Mouse (Mus musculus) MEL (cell line): ENCODE results near the gene Prph. TPM values are rescaled to one million over a fixed set of nuclear protein-coding genes. Genes with fewer than 3 reads are reported as not detected.
A peak's percentile ranks its signal among the peaks of the same experiment; 100 is the strongest.

Source experiments
- DNase-seq: peaks from one replicate; pipeline ENCODE4 v3.0.0; 2011; ENCODE audit warnings: low read depth, low spot score
- H3K27ac ChIP-seq: 2 replicates; pipeline ENCODE4 v1.5.1; 2012; ENCODE audit warnings: low read depth, mild to moderate bottlenecking, control low read depth, low read length, moderate library complexity; ENCODE audit not compliant: control insufficient read depth
- H3K27me3 ChIP-seq, 2 experiments: fragments of 150-350 bp in 1 of 2; sonication (generic) in 1 of 2; 2 replicates each; pipeline ENCODE4 v1.6.1; 2012; ENCODE audit warnings: low read length in 2 of 2, mild to moderate bottlenecking in 2 of 2, improper control_type of control experiment in 1 of 2, moderate library complexity in 1 of 2; ENCODE audit not compliant: insufficient read depth in 2 of 2, control insufficient read depth in 1 of 2
- H3K36me3 ChIP-seq, 2 experiments: 2 replicates each; pipeline ENCODE4 v1.6.1; 2012 to 2014; ENCODE audit warnings: low read length in 2 of 2, improper control_type of control experiment in 1 of 2, inconsistent platforms in 1 of 2, mild to moderate bottlenecking in 1 of 2; ENCODE audit not compliant: insufficient read depth in 2 of 2, control insufficient read depth in 1 of 2
- H3K4me1 ChIP-seq, 2 experiments: fragments of 150-350 bp in 1 of 2; sonication (generic) in 1 of 2; 2 replicates each; pipeline ENCODE4 v1.6.1; 2012; ENCODE audit warnings: low read length in 2 of 2, improper control_type of control experiment in 1 of 2, mild to moderate bottlenecking in 1 of 2; ENCODE audit not compliant: insufficient read depth in 2 of 2, control insufficient read depth in 1 of 2
- H3K4me3 ChIP-seq, 2 experiments: fragments of 150-350 bp in 1 of 2; sonication (generic) in 1 of 2; 2 replicates each; pipeline ENCODE4 v1.5.1; 2012; ENCODE audit warnings: low read depth in 2 of 2, low read length in 2 of 2, mild to moderate bottlenecking in 2 of 2, moderate library complexity in 2 of 2, control low read depth in 1 of 2, improper control_type of control experiment in 1 of 2; ENCODE audit not compliant: control insufficient read depth in 1 of 2, insufficient read depth in 1 of 2
- H3K79me2 ChIP-seq: 2 replicates; pipeline ENCODE4 v1.6.1; 2012; ENCODE audit warnings: mild to moderate bottlenecking, low read length, moderate library complexity; ENCODE audit not compliant: control insufficient read depth, poor library complexity, insufficient read depth
- H3K9ac ChIP-seq: 2 replicates; pipeline ENCODE4 v1.6.1; 2012; ENCODE audit warnings: low read depth, mild to moderate bottlenecking, control low read depth, low read length, moderate library complexity; ENCODE audit not compliant: control insufficient read depth, poor library complexity, severe bottlenecking
- H3K9me3 ChIP-seq: fragments of 150-350 bp; sonication (generic); replicated peaks from 2 replicates; pipeline ENCODE4 v1.6.1; 2012; ENCODE audit warnings: mild to moderate bottlenecking, low read length, improper control_type of control experiment, moderate library complexity; ENCODE audit not compliant: insufficient read depth
- CHD1 ChIP-seq: IDR thresholded peaks from 2 replicates; pipeline ENCODE4 v1.6.1; 2012; ENCODE audit warnings: low read depth, mild to moderate bottlenecking, inconsistent platforms, low read length, improper control_type of control experiment
- CHD2 ChIP-seq: IDR thresholded peaks from 2 replicates; pipeline ENCODE4 v1.6.1; 2011; ENCODE audit warnings: low read length, improper control_type of control experiment
- CTCF ChIP-seq, 3 experiments: IDR thresholded peaks in 2 of 3; conservative IDR thresholded peaks in 1 of 3; 2 replicates each; pipeline ENCODE4 v1.5.1; 2011 to 2012; ENCODE audit warnings: low read length in 3 of 3, low read depth in 2 of 3, mild to moderate bottlenecking in 2 of 3, improper control_type of control experiment in 1 of 3, inconsistent platforms in 1 of 3, mixed read lengths in 1 of 3, moderate library complexity in 1 of 3; ENCODE audit not compliant: control insufficient read depth in 1 of 3, insufficient read depth in 1 of 3, poor library complexity in 1 of 3, severe bottlenecking in 1 of 3
- ELF1 ChIP-seq: IDR thresholded peaks from 2 replicates; pipeline ENCODE4 v1.6.1; 2014; ENCODE audit warnings: low read depth, mild to moderate bottlenecking, inconsistent platforms, low read length, improper control_type of control experiment, moderate library complexity
- ETS1 ChIP-seq: IDR thresholded peaks from 2 replicates; pipeline ENCODE4 v1.6.1; 2012; ENCODE audit warnings: low read depth, mild to moderate bottlenecking, inconsistent platforms, low read length, improper control_type of control experiment, moderate library complexity
- GATA1 ChIP-seq: IDR thresholded peaks from 2 replicates; pipeline ENCODE4 v1.6.1; 2011; ENCODE audit warnings: low read depth, low read length, improper control_type of control experiment
- MAFK ChIP-seq: IDR thresholded peaks from 2 replicates; pipeline ENCODE4 v1.6.1; 2011; ENCODE audit warnings: low read depth, mild to moderate bottlenecking, low read length, improper control_type of control experiment, borderline replicate concordance
- MAX ChIP-seq: IDR thresholded peaks from 2 replicates; pipeline ENCODE4 v1.6.1; 2011; ENCODE audit warnings: low read length, improper control_type of control experiment
- MAZ ChIP-seq: IDR thresholded peaks from 2 replicates; pipeline ENCODE4 v1.6.1; 2012; ENCODE audit warnings: low read depth, mild to moderate bottlenecking, inconsistent platforms, low read length, improper control_type of control experiment
- MEF2A ChIP-seq: IDR thresholded peaks from 2 replicates; pipeline ENCODE4 v1.6.1; 2014; ENCODE audit warnings: low read depth, mild to moderate bottlenecking, inconsistent platforms, low read length, improper control_type of control experiment; ENCODE audit not compliant: poor library complexity, insufficient replicate concordance, severe bottlenecking; ENCODE audit errors: extremely low read depth
- MYB ChIP-seq: IDR thresholded peaks from 2 replicates; pipeline ENCODE4 v1.6.1; 2011; ENCODE audit warnings: mild to moderate bottlenecking, low read depth, low read length, improper control_type of control experiment
- POLR2AphosphoS2 ChIP-seq: IDR thresholded peaks from 2 replicates; pipeline ENCODE4 v1.6.1; 2011; ENCODE audit warnings: low read length, improper control_type of control experiment
- POLR2AphosphoS5 ChIP-seq: IDR thresholded peaks from 2 replicates; pipeline ENCODE4 v1.6.1; 2012; ENCODE audit warnings: low read depth, borderline replicate concordance, mild to moderate bottlenecking, inconsistent platforms, low read length, moderate library complexity, mixed read lengths
- RAD21 ChIP-seq: IDR thresholded peaks from 2 replicates; pipeline ENCODE4 v1.6.1; 2011; ENCODE audit warnings: mild to moderate bottlenecking, low read depth, low read length, improper control_type of control experiment
- SIN3A ChIP-seq: IDR thresholded peaks from 2 replicates; pipeline ENCODE4 v1.6.1; 2012; ENCODE audit warnings: low read length, improper control_type of control experiment, inconsistent platforms
- SMC3 ChIP-seq: IDR thresholded peaks from 2 replicates; pipeline ENCODE4 v1.6.1; 2011; ENCODE audit warnings: low read depth, low read length, improper control_type of control experiment
- TAL1 ChIP-seq: IDR thresholded peaks from 2 replicates; pipeline ENCODE4 v1.6.1; 2012; ENCODE audit warnings: mild to moderate bottlenecking, inconsistent platforms, low read length, moderate library complexity, mixed read lengths
- USF1 ChIP-seq: IDR thresholded peaks from 2 replicates; pipeline ENCODE4 v1.6.1; 2014; ENCODE audit warnings: low read depth, mild to moderate bottlenecking, inconsistent platforms, low read length, improper control_type of control experiment, moderate library complexity
- USF2 ChIP-seq, 2 experiments: IDR thresholded peaks; 2 replicates each; pipeline ENCODE4 v1.6.1; 2011 to 2012; ENCODE audit warnings: improper control_type of control experiment in 2 of 2, low read length in 2 of 2, borderline replicate concordance in 1 of 2, inconsistent platforms in 1 of 2, low read depth in 1 of 2, mild to moderate bottlenecking in 1 of 2; ENCODE audit not compliant: insufficient read depth in 1 of 2
- ZC3H11A ChIP-seq: IDR thresholded peaks from 2 replicates; pipeline ENCODE4 v1.6.1; 2012; ENCODE audit warnings: low read depth, mild to moderate bottlenecking, inconsistent platforms, low read length, improper control_type of control experiment
- ZNF384 ChIP-seq: IDR thresholded peaks from 2 replicates; pipeline ENCODE4 v1.6.1; 2012; ENCODE audit warnings: low read depth, mild to moderate bottlenecking, inconsistent platforms, low read length, improper control_type of control experiment
- polyA plus RNA-seq, 2 experiments: library from polyadenylated mRNA; stranded (reverse) in 1 of 2; unstranded in 1 of 2; fragments of >175 nt in 1 of 2; fragments of >200 nt in 1 of 2; gene quantifications; 2 replicates each; pipeline versions ENCODE4 v1.2.1 to v1.2.4; 2012; ENCODE audit warnings: low replicate concordance in 2 of 2, low read depth in 1 of 2; ENCODE audit not compliant: insufficient read length in 2 of 2, insufficient read depth in 1 of 2, missing spikeins in 1 of 2
- total RNA-seq: library from RNA; depleted of rRNA; stranded (reverse); fragments of 300-350 nt; gene quantifications from 2 replicates; pipeline ENCODE4 v1.2.3, GENCODE M21; 2012

Prph gene
- total and polyA plus RNA-seq, 3 experiments: not detected

GRCm38 (mm10) chr15:99030585-99031387 lies 24.2 kb upstream of the Prph start:
- Histone ChIP-seq H3K4me3 (peak overlapping the region; percentile 75 to 76), H3K4me1 (peaks cover 8 to 21% of the 10 kb centered on the region in 2 experiments), H3K9me3 (no peaks in the 10 kb centered on the region), H3K36me3 (peaks cover 14 to 29% of the 10 kb centered on the region in 2 experiments), H3K79me2 (peaks cover 33% of the 10 kb centered on the region), H3K27me3 (no peaks in the 10 kb centered on the region), H3K27ac (peak overlapping the region; percentile 80), H3K9ac (peak overlapping the region; percentile 80)
- TF ChIP-seq ETS1 (0 out of 2 replicates have a peak, but pooled peaks have one; percentile 45), ELF1 (peak; percentile 30; the same call in 1 of the 2 replicates), ZC3H11A (no peak), USF1 (0 out of 2 replicates have a peak, but pooled peaks have one; percentile 9), ZNF384 (peak; percentile 55), CHD1 (peak; percentile 98; the same call in 1 of the 2 replicates), SIN3A (peak; percentile 29; the same call in 1 of the 2 replicates), CHD2 (no peak)
- DNase-seq: peak; percentile 62

- Histone ChIP-seq H3K79me2 (peaks cover 33% of the 10 kb centered on the region), H3K9ac (peak overlapping the region; percentile 80), H3K4me3 (peak overlapping the region; percentile 75 to 76), H3K9me3 (no peaks in the 10 kb centered on the region)
- no peak for TF ChIP-seq GATA1
- TF ChIP-seq ZC3H11A: no peak
- TF ChIP-seq MAFK: no peak
- TF ChIP-seq MEF2A: no peak
- no peak for TF ChIP-seq MAZ
- TF ChIP-seq POLR2AphosphoS2: no peak
- no peak for TF ChIP-seq POLR2AphosphoS5
- TF ChIP-seq USF2 (IDR thresholded peaks at IDR 0.05; ENCODE audit: borderline replicate concordance in 1 of 2, insufficient read depth in 1 of 2, low read depth in 1 of 2, low read length in 2 of 2): no peak
- TF ChIP-seq RAD21: no peak
- no peak for TF ChIP-seq SIN3A
- TF ChIP-seq SMC3: no peak
- no peak for TF ChIP-seq CTCF (IDR thresholded peaks at IDR 0.05 in 2 of 3, conservative IDR thresholded peaks at IDR 0.05 in 1 of 3; ENCODE audit: control insufficient read depth in 1 of 3, insufficient read depth in 1 of 3, low read depth in 2 of 3, low read length in 3 of 3, poor library complexity in 1 of 3, severe bottlenecking in 1 of 3)
- no peak for TF ChIP-seq MAX
- TF ChIP-seq ELF1: no peak
- no peak for TF ChIP-seq MYB
- TF ChIP-seq TAL1: no peak
- TF ChIP-seq, all 39 proteins: peak for 0
- peak; percentile 68 for DNase-seq
- H3K4me1 ChIP-seq: peaks cover 8 to 21% of the 10 kb centered on the region in 2 experiments
- peak overlapping the region; percentile 80 for H3K27ac ChIP-seq
- H3K27me3 ChIP-seq: no peaks in the 10 kb centered on the region
- peaks cover 17 to 29% of the 10 kb centered on the region in 2 experiments for H3K36me3 ChIP-seq
Measured at GRCm38 (mm10) chr15:99031388-99031675, 23.6 kb upstream of the Prph start.
